Mouse (Mus musculus): Measurements from ENCODE around the gene Zfp609. TPM values are rescaled to one million over a fixed set of nuclear protein-coding genes. Genes with fewer than 3 reads are reported as not detected.

The Zfp609 gene
- 7.4 and 7.6 TPM in 2 replicates for polyA plus RNA-seq (2014; fragmentation: Nextera tagmentation; extraction: Ambion mirVana)

GRCm38 (mm10) chr9:65827344-65828015 is at the start of gene Zfp609:
Gene Zfp609, minus strand, starts transcription at chr9:65827564.
- Histone ChIP-seq H3K27ac (ENCODE audit: low read depth) (peak within 1 kb of the TSS; percentile 99), H3K36me3 (ENCODE audit: insufficient read depth) (peaks cover 5% of the 10 kb centered on the region; the same call in 1 of the 2 replicates), H3K9ac (peak within 1 kb of the TSS; percentile 96), H3K4me2 (peak within 1 kb of the TSS; percentile 81), H3K27me3 (ENCODE audit: insufficient read depth, low read length) (no peaks in the 10 kb centered on the region), H3K9me3 (ENCODE audit: low read depth, low read length) (no peaks in the 10 kb centered on the region), H3K4me3 (ENCODE audit: low read depth, low read length) (peak within 1 kb of the TSS; percentile 88), H3K4me1 (ENCODE audit: insufficient read depth) (peaks cover 22% of the 10 kb centered on the region)
- WGBS = under 1% methylated on average over 62 of the region's 76 CpGs
- no peak for TF ChIP-seq CTCF (IDR thresholded peaks at IDR 0.05; ENCODE audit: low read depth)
- ATAC-seq (ENCODE audit: insufficient read depth) (peak; percentile 85), DNase-seq (peak; percentile 99)

- Histone ChIP-seq H3K27ac (ENCODE audit: low read depth) (no peak overlapping the region), H3K4me1 (ENCODE audit: insufficient read depth) (no peaks in the 10 kb centered on the region), H3K36me3 (ENCODE audit: insufficient read depth) (peaks cover 44% of the 10 kb centered on the region), H3K9ac (no peak overlapping the region), H3K4me2 (no peak overlapping the region), H3K9me3 (ENCODE audit: low read depth, low read length) (no peaks in the 10 kb centered on the region), H3K4me3 (ENCODE audit: low read depth, low read length) (no peak overlapping the region), H3K27me3 (ENCODE audit: insufficient read depth, low read length) (no peaks in the 10 kb centered on the region)
- DNase-seq (no peak), ATAC-seq (ENCODE audit: insufficient read depth) (no peak)
- WGBS = 33% methylated on average over 1 of the region's 1 CpGs
- TF ChIP-seq CTCF (IDR thresholded peaks at IDR 0.05; ENCODE audit: low read depth) = no peak
Observed at GRCm38 (mm10) chr9:65859656-65860055, 32.3 kb upstream of the Zfp609 start.

- Histone ChIP-seq H3K4me3 (ENCODE audit: low read depth, low read length) (no peak overlapping the region), H3K27me3 (ENCODE audit: insufficient read depth, low read length) (no peaks in the 10 kb centered on the region), H3K27ac (ENCODE audit: low read depth) (no peak overlapping the region), H3K4me1 (ENCODE audit: insufficient read depth) (no peaks in the 10 kb centered on the region), H3K9ac (no peak overlapping the region), H3K9me3 (ENCODE audit: low read depth, low read length) (no peaks in the 10 kb centered on the region), H3K4me2 (no peak overlapping the region), H3K36me3 (ENCODE audit: insufficient read depth) (peaks cover 41% of the 10 kb centered on the region)
- peak; percentile 83 for DNase-seq
- ATAC-seq (ENCODE audit: insufficient read depth) = no peak
- peak; percentile 37 for TF ChIP-seq CTCF (IDR thresholded peaks at IDR 0.05; ENCODE audit: low read depth)
- 10% methylated on average over 1 of the region's 1 CpGs for WGBS
Observed at GRCm38 (mm10) chr9:65850203-65850602, 22.8 kb upstream of the Zfp609 start.

GRCm38 (mm10) chr9:65848154-65848553 is 20.8 kb upstream of the Zfp609 start:
- H3K27ac ChIP-seq (ENCODE audit: low read depth) = no peak overlapping the region
- peaks cover 34% of the 10 kb centered on the region for H3K36me3 ChIP-seq (ENCODE audit: insufficient read depth)
- H3K4me2 ChIP-seq = no peak overlapping the region
- H3K4me3 ChIP-seq (ENCODE audit: low read depth, low read length) = no peak overlapping the region
- ATAC-seq (ENCODE audit: insufficient read depth) (no peak), DNase-seq (peak; percentile 64)
- H3K9me3 ChIP-seq (ENCODE audit: low read depth, low read length) = no peaks in the 10 kb centered on the region
- TF ChIP-seq CTCF (IDR thresholded peaks at IDR 0.05; ENCODE audit: low read depth) = no peak
- H3K9ac ChIP-seq = no peak overlapping the region
- H3K4me1 ChIP-seq (ENCODE audit: insufficient read depth) = no peaks in the 10 kb centered on the region
- no peaks in the 10 kb centered on the region for H3K27me3 ChIP-seq (ENCODE audit: insufficient read depth, low read length)

GRCm38 (mm10) chr9:65844421-65845165 is 17.2 kb upstream of the Zfp609 start:
- Histone ChIP-seq H3K4me1 (ENCODE audit: insufficient read depth) (no peaks in the 10 kb centered on the region), H3K36me3 (ENCODE audit: insufficient read depth) (peaks cover 11% of the 10 kb centered on the region; the same call in 1 of the 2 replicates), H3K9me3 (ENCODE audit: low read depth, low read length) (no peaks in the 10 kb centered on the region), H3K27ac (ENCODE audit: low read depth) (peak overlapping the region; percentile 33; the same call in 1 of the 2 replicates), H3K4me3 (ENCODE audit: low read depth, low read length) (no peak overlapping the region), H3K9ac (no peak overlapping the region), H3K4me2 (no peak overlapping the region), H3K27me3 (ENCODE audit: insufficient read depth, low read length) (no peaks in the 10 kb centered on the region)
- no peak for ATAC-seq (ENCODE audit: insufficient read depth)
- TF ChIP-seq CTCF (IDR thresholded peaks at IDR 0.05; ENCODE audit: low read depth) = no peak
- DNase-seq = peak; percentile 76
- 71% methylated on average over 7 of the region's 7 CpGs for WGBS

GRCm38 (mm10) chr9:65839841-65840240 is 12.5 kb upstream of the Zfp609 start:
- Histone ChIP-seq H3K4me2 (no peak overlapping the region), H3K4me1 (ENCODE audit: insufficient read depth) (no peaks in the 10 kb centered on the region), H3K4me3 (ENCODE audit: low read depth, low read length) (no peak overlapping the region), H3K9ac (no peak overlapping the region), H3K27ac (ENCODE audit: low read depth) (no peak overlapping the region), H3K9me3 (ENCODE audit: low read depth, low read length) (no peaks in the 10 kb centered on the region), H3K27me3 (ENCODE audit: insufficient read depth, low read length) (no peaks in the 10 kb centered on the region), H3K36me3 (ENCODE audit: insufficient read depth) (peaks cover 16% of the 10 kb centered on the region; the same call in 1 of the 2 replicates)
- ATAC-seq (ENCODE audit: insufficient read depth) (no peak), DNase-seq (no peak)
- WGBS = 100% methylated on average over 1 of the region's 1 CpGs
- no peak for TF ChIP-seq CTCF (IDR thresholded peaks at IDR 0.05; ENCODE audit: low read depth)

GRCm38 (mm10) chr9:65836916-65837315 is 9.6 kb upstream of the Zfp609 start:
- no peaks in the 10 kb centered on the region for H3K9me3 ChIP-seq (ENCODE audit: low read depth, low read length)
- TF ChIP-seq CTCF (IDR thresholded peaks at IDR 0.05; ENCODE audit: low read depth) = no peak
- H3K27ac ChIP-seq (ENCODE audit: low read depth) = no peak overlapping the region
- H3K4me2 ChIP-seq = no peak overlapping the region
- ATAC-seq (ENCODE audit: insufficient read depth) (no peak), DNase-seq (no peak)
- H3K9ac ChIP-seq = no peak overlapping the region
- no peaks in the 10 kb centered on the region for H3K4me1 ChIP-seq (ENCODE audit: insufficient read depth)
- no peaks in the 10 kb centered on the region for H3K27me3 ChIP-seq (ENCODE audit: insufficient read depth, low read length)
- H3K4me3 ChIP-seq (ENCODE audit: low read depth, low read length) = no peak overlapping the region
- H3K36me3 ChIP-seq (ENCODE audit: insufficient read depth) = peaks cover 19% of the 10 kb centered on the region

Data from lung, embryonic 14.5 days (tissue).